Comparison of ENCODE assay signal across 14 mouse cellular contexts in genomic region chrX:71811966-71812835, GRCm38 (mm10). TPM values are rescaled to one million over a fixed set of nuclear protein-coding genes. Genes with fewer than 3 reads are reported as not detected.
DNase-seq lines count a peak whose midpoint lies in the region; ATAC-seq and TF ChIP-seq lines count a peak whose summit lies in the region.
"Had no signal": no experiment of that assay in that cellular context is flagged by ENCODE, and none has a peak within 500 bp of the region (broad histone marks: within the 10 kb centered on the region; RNA-seq: fewer than 3 reads in every experiment).

No protein-coding gene starts in this region.

- ATAC-seq in CD4-positive, CD25-positive, alpha-beta regulatory T cell, adult 4 months = no peak
- ATAC-seq in forebrain, embryonic 11.5 days (replicated peaks; ENCODE audit: low FRiP score) = no peak
- ATAC-seq: inflammation-experienced regulatory T-cells, adult 6 months; liver, postnatal 0 days had no signal

- H3K27me3 ChIP-seq in forebrain, embryonic 11.5 days (ENCODE audit: control insufficient read depth, insufficient read depth, low read length) = no peaks in the 10 kb centered on the region

- intact Hi-C loops in heart, postnatal 10 days (cut with DNase I) = no loop called here

- H3K9ac ChIP-seq in ES-E14 (ENCODE audit: insufficient read depth, low read depth, low read length, poor library complexity, severe bottlenecking) = no peak overlapping the region
- H3K9ac ChIP-seq in forebrain, embryonic 11.5 days (ENCODE audit: low read length) = no peak overlapping the region
- H3K9ac ChIP-seq: liver, postnatal 0 days had no signal

- no peak overlapping the region for H3K4me3 ChIP-seq in ES-E14 (ENCODE audit: insufficient read depth in 1 of 2, low read depth in 1 of 2, low read length in 2 of 2, poor library complexity in 1 of 2, severe bottlenecking in 1 of 2)
- H3K4me3 ChIP-seq in forebrain, embryonic 11.5 days (ENCODE audit: low read depth, low read length) = no peak overlapping the region
- H3K4me3 ChIP-seq: gastrocnemius, adult 2 months had no signal

- in situ Hi-C loops in ES-E14 (cut with MboI; ENCODE audit: low sequenced_read_pairs in 2 of 2, unreplicated experiment in 2 of 2) = no loop called here

- DNase-seq in kidney, postnatal 10 days = peak; percentile 18
- DNase-seq in kidney, postnatal 14 days = no peak
- DNase-seq in 3T3-L1 (ENCODE audit: low read depth, low spot score) (peak; percentile 90), ES-E14 (ENCODE audit: low read depth, low spot score) (peak; percentile 13)
- peak; percentile 19 to 34 for DNase-seq in heart, postnatal 10 days
- no peak for DNase-seq in forebrain, embryonic 11.5 days (ENCODE audit: low spot score)
- DNase-seq in left cerebral cortex, adult 9 months (ENCODE audit: low spot score in 2 of 2) = no peak
- DNase-seq: adrenal gland, adult 8-10 months; gastrocnemius, adult 2 months; liver, postnatal 0 days; right cerebral cortex, postnatal 25 days had no signal

- no peaks in the 10 kb centered on the region for H3K9me3 ChIP-seq in ES-E14 (ENCODE audit: control insufficient read depth, insufficient read depth, low read depth, low read length)
- H3K9me3 ChIP-seq in forebrain, embryonic 11.5 days (ENCODE audit: control insufficient read depth, low read length) = no peaks in the 10 kb centered on the region
- H3K9me3 ChIP-seq: G1E had no signal

- H3K4me2 ChIP-seq in forebrain, embryonic 11.5 days (ENCODE audit: low read depth, low read length, severe bottlenecking) = no peak overlapping the region

- H3K4me1 ChIP-seq in ES-E14 (ENCODE audit: control insufficient read depth in 2 of 2, insufficient read depth in 2 of 2, low read length in 2 of 2, poor library complexity in 1 of 2) = no peaks in the 10 kb centered on the region
- H3K4me1 ChIP-seq in forebrain, embryonic 11.5 days (replicated peaks; ENCODE audit: control insufficient read depth, insufficient read depth, low read length) = no peaks in the 10 kb centered on the region; the same call in 1 of the 2 replicates

- no peak overlapping the region; the same call in 1 of the 2 replicates for H3K27ac ChIP-seq in ES-E14 (ENCODE audit: insufficient read depth, low read depth, low read length, poor library complexity, severe bottlenecking)
- H3K27ac ChIP-seq in forebrain, embryonic 11.5 days (ENCODE audit: low read depth, low read length) = no peak overlapping the region
- H3K27ac ChIP-seq: gastrocnemius, adult 2 months had no signal

- WGBS in forebrain, embryonic 11.5 days = 47% methylated on average over 5 of the region's 5 CpGs

- H3K36me3 ChIP-seq in ES-E14 (ENCODE audit: control insufficient read depth, insufficient read depth, low read length, poor library complexity, severe bottlenecking) = no peaks in the 10 kb centered on the region
- H3K36me3 ChIP-seq in forebrain, embryonic 11.5 days (ENCODE audit: control insufficient read depth, insufficient read depth, low read length) = no peaks in the 10 kb centered on the region
- H3K36me3 ChIP-seq: G1E had no signal

TF ChIP-seq in ES-E14, 5 proteins besides CTCF, POLR2A, EP300 and RAD21:
- TF ChIP-seq MAFK (IDR thresholded peaks at IDR 0.05; ENCODE audit: insufficient read depth, low read depth, low read length) (no peak), ZNF384 (IDR thresholded peaks at IDR 0.05; ENCODE audit: low read depth, low read length) (no peak), CHD2 (IDR thresholded peaks at IDR 0.05; ENCODE audit: low read depth, low read length) (no peak), HCFC1 (IDR thresholded peaks at IDR 0.05; ENCODE audit: borderline replicate concordance, insufficient read depth, low read length) (no peak), ZC3H11A (IDR thresholded peaks at IDR 0.05; ENCODE audit: borderline replicate concordance, low read depth, low read length) (no peak)

RNA-seq across cellular contexts. Expression of gene Vma21, which starts 3.5 kb away (rescaled TPM):
- 5.7 and 7.5 TPM in 2 replicates for total RNA-seq in ES-E14 (2012; rRNA removed)
- 10 to 100 TPM; 21.0 to 23.9 TPM for total RNA-seq in heart, postnatal 10 days (2021)
- polyA plus RNA-seq in CD4-positive, CD25-positive, alpha-beta regulatory T cell, adult 4 months (2017; shearing (Covaris generic)) = 10 to 100 TPM; 27.1 to 31.9 TPM
- polyA plus RNA-seq in forebrain, embryonic 11.5 days (2014; fragmentation: Nextera tagmentation; extraction: Ambion mirVana) = 32.8 and 36.3 TPM in 2 replicates

Comparison
In these comparisons a context has a peak if more than half of its experiments do, and no peak if none do; other contexts are left out.
1. DNase-seq: peak in kidney, postnatal 10 days (single experiment), 3T3-L1 (single experiment), ES-E14 (single experiment) and heart, postnatal 10 days (2 of 2); none in kidney, postnatal 14 days (single experiment), forebrain, embryonic 11.5 days (single experiment) and left cerebral cortex, adult 9 months (0 of 2).